Mouse (Mus musculus) skeletal muscle tissue, adult 2 months (tissue): ENCODE results near the gene 9230102O04Rik.

ENCODE experiments used
- DNase-seq: peaks from one replicate; pipeline ENCODE4 v3.0.0-alpha.2; 2012; ENCODE audit warnings: low read depth, low spot score

9230102O04Rik gene

DNA sequence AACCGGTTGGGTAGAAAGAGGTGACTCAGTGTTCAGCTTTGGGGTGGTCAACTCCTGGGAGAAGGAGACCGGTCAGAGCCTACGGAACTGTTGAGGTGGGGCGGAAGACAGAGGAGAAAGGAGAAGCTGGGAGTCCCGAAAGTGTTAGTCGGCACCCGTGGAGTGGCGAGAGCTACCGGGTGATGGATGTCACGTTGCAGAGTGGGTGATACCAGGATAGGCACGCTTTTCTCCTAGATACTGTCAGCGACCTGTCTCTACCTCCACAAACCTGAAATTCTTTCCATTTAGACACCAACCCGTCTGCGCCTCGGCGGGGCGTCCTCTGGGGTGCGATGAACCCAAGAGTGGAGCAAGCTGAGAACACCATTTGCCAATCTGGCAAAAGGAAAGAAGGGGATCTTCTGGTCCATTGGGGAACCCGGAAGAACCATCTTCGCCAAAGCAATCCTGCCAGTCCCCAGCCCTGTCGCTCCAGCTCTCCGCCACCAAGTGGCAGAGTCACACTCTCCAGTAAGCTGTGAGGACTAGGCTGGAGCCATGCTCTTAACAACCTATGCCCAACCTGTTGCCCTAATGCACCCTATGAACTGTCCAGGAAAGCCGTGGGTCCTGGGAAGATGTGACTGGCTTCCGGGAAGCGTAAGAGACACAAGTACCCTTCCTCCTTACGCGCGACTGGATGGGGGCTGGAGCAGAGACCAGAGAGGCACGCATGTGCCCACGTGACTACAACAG, at the start of gene 9230102O04Rik:
TSS of gene 9230102O04Rik (minus strand) at position 628 of the 738 bp plus-strand sequence.
- no peak for DNase-seq

GRCm38 (mm10) chr2:9935965-9936364, 46.6 kb upstream of the 9230102O04Rik start:
- no peak for DNase-seq

GRCm38 (mm10) chr2:9926905-9927283, 37.6 kb upstream of the 9230102O04Rik start:
- DNase-seq, result no peak

DNA sequence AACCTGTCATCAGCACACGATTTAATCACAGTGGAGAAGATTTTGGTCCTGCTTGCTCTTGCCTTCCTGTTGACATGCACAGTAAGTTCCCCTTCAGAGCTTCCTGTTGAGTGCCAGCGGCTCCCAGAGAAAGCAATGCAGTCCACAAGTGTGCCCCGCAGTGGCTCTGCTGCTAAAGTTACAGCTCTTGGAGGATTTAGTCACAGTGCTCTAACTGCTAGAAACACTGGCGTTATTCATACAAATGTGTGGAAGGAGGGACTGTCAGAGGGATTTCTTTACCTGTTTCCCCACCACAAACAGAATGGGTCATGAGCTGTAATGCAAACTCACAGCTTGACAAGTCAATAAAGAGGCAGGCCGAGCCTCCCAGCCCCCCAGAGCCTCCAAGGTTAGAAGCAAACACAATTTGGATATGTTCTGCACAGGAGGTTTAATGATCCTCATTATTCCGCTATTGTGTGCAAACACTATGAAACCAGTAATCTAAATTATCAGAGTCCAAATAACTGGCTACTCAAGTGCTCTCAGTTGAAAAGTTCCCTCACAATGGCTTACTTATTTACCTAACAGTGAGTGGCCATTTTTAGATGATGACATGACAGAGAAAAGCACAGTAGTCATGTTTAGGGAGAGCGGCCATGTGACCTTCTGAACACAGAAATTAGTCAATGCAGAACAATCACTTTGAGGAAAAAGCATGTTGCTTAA, 37.0 kb upstream of the 9230102O04Rik start:
- no peak for DNase-seq

GRCm38 (mm10) chr2:9918691-9919471, 29.5 kb upstream of the 9230102O04Rik start:
- DNase-seq, result no peak

- DNase-seq, result no peak
Measured at GRCm38 (mm10) chr2:9917602-9918001, 28.3 kb upstream of the 9230102O04Rik start.

GRCm38 (mm10) chr2:9905995-9906394, 16.7 kb upstream of the 9230102O04Rik start:
- DNase-seq, result no peak

DNA sequence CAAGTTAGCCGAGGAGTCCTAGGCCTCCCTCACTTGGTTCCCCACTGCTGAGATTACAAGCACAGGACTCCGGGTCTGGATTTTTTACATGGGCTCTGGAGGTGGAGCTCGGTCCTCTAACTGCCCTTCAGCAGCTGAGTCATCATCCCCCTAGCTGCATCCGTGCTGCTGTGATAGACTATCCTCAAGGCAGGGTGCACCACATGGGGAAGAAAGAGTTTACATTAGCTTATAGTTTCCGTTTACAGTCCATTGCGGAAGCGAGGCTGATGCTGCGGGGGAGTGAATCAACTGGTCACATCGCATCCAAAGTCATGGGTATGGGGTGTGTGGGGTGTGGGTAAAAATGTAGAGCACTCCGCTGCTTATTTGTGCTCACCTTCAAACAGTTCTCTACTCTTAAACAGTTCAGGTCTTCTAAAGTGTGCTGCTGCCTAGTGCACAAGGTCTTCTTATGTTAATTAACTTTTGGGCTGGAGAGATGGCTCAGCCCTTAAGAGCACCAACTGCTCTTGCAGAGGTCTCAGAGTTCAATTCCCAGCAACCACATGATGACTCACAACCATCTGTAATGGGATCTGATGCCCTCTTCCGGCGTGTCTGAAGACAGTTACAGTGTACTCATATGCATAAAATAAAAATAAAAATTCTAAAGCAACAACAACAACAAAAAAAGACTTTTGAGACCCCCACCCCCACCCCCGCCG, 14.7 kb upstream of the 9230102O04Rik start:
- no peak for DNase-seq

GRCm38 (mm10) chr2:9897846-9898245, 8.5 kb upstream of the 9230102O04Rik start:
- DNase-seq, result no peak

DNA sequence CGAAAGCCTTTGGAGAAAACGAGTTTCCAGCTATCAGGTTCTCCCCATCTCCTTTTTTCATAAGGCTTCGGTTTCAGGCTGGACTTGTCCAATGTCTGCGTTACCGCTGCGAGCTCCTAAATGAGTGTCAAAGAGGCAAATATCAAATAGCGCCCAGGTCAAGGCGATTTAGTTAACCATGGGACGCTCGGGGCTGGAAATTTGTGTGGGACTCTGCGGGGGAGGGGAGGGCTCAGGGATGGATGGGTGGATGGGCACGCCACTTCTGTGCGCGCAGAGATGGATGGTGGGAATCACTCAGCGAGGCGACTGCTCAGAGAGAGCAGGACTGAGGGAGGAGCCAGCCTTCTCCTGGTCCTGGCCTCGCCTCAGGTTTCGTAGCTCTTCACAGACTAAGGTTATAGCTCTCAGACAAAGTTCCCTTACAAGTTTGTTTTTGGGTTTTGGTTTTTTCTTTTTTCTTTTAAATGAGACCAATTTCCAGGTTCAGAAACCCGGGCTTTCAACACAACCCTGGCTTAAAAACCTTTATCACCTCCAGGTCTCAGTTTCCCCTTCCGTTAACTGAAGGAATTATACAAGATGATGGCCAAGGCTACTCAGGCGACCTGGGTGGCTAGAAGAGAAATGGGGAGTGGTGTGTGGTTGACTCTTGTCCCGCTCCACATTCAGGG, 6.9 kb upstream of the 9230102O04Rik start:
- no peak for DNase-seq

DNA sequence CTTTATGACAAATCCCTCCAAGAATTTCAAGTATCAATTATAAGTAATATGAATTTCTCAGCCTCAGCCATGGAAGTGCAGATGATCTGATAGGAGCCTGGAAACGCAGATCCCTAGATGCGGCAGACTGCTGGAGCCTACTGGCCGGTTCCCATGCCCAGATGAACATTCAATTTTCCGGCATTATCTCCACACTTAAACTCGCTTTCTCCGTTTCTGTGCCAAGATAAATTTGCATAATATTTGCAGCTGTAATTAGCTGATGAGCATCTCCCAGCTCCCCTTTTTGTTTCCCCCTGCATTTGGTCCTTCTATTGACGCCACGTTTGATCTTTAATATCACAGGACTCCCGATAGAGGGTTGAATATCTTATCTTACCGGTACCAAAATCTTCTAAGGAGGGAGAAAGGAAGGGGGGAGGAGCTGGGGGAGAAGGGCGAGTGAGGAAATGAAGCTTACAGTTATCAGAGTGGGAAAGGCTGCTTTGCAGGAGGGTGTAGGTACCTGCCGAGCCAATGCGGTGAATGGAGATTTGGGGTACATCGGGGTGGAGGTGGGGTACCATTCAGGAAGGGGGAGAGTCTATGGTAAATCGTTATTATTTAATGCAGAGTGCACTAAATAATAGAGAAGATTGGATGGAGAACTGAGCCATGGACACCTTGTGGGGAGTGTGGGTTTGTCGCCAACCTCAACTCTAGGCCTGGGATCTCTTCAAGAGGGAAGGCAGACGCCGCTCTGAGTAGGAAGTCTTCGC, 5.7 kb upstream of the 9230102O04Rik start:
- no peak for DNase-seq

- DNase-seq, result no peak
Measured at GRCm38 (mm10) chr2:9893272-9893953, 4.1 kb upstream of the 9230102O04Rik start.

- DNase-seq, result no peak
Measured at GRCm38 (mm10) chr2:9892541-9892940, 3.2 kb upstream of the 9230102O04Rik start.

DNA sequence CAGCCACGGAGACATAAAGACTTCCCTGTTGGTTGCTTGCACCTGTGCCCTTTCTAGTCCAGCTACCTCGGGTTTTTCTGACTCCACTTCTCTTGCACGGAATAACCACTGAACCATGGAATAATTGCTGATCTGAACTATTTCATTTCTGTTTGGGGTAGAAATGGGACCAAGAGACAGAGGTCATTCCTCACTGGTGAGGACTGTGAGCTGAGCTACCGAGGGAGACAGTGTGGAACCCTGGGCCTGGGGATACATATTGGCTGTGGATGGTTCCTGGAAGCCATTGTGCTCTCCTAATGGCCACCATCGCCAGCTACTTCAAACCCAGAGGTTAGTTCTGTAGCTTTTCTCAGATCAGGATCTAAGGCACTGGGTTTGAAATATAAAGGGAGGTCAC, 1.6 kb upstream of the 9230102O04Rik start:
- DNase-seq, result no peak

DNA sequence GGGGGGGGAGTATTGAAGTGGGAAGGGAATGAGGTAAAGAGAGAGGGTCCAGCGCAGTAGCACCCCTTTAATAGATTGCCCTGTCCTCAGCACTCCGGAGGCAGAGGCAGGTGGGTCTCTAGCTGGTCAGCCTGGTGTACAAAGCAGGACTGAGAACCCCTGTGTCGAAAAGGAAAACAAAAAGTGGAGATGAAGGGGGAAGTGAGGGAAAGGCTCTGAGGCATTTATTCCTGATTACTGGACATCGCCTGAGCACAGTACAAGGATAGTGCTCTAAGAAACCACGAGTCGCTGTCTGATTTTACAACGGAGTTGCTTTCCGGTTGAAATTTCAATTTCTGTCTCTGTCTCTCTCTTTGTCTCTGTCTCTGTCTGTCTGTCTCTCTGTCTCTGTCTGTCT, 911 bp upstream of the 9230102O04Rik start:
- DNase-seq, result no peak

DNA sequence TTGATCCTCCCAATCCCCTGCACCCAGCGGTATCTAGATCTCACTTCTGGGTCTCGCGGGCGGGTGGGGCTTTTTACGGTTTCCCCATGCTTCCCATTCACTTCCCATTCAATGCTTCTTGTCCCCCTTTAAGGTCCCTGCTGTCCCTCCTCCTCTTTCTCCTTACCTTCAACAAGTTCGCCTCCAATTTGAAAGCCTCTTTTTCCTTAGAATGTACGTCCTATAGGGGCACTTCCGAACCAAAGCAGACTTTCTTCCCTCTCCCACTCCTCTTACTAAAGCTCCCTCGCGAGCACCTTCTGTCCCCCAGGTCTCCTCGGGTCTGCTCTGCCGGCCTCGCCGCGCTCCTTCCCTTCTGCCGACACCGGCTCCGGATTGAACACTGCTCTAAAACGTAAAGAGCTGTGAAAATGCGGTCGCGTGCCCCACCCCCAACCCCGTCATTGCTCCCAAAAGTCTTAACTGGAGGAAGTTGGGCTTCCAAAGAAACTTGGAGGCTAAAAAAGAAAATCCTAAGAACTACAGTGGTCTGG, 377 bp upstream of the 9230102O04Rik start, which contains the start of gene Gata3:
TSS of gene Gata3 (minus strand) at position 384 of the 533 bp plus-strand sequence.
- no peak for DNase-seq

- DNase-seq, result no peak
Measured at GRCm38 (mm10) chr2:9887636-9888035, 1.7 kb downstream of the 9230102O04Rik start.

- DNase-seq, result no peak
Measured at GRCm38 (mm10) chr2:9886921-9887610, 2.3 kb downstream of the 9230102O04Rik start.

GRCm38 (mm10) chr2:9886031-9886430, 3.3 kb downstream of the 9230102O04Rik start:
- no peak for DNase-seq
